Mouse (Mus musculus) embryonic fibroblast, embryonic 13.5 days (primary cell): ENCODE data around the gene 1810024B03Rik.

Source experiments
- CTCF ChIP-seq: IDR thresholded peaks from 2 replicates; pipeline ENCODE4 v1.5.1; 2011; ENCODE audit warnings: mild to moderate bottlenecking, control low read depth, low read length, moderate library complexity, borderline replicate concordance; ENCODE audit not compliant: insufficient read depth
- POLR2A ChIP-seq: IDR thresholded peaks from 2 replicates; pipeline ENCODE4 v1.6.1; 2011; ENCODE audit warnings: low read depth, mild to moderate bottlenecking, control low read depth, low read length, moderate library complexity

DNA sequence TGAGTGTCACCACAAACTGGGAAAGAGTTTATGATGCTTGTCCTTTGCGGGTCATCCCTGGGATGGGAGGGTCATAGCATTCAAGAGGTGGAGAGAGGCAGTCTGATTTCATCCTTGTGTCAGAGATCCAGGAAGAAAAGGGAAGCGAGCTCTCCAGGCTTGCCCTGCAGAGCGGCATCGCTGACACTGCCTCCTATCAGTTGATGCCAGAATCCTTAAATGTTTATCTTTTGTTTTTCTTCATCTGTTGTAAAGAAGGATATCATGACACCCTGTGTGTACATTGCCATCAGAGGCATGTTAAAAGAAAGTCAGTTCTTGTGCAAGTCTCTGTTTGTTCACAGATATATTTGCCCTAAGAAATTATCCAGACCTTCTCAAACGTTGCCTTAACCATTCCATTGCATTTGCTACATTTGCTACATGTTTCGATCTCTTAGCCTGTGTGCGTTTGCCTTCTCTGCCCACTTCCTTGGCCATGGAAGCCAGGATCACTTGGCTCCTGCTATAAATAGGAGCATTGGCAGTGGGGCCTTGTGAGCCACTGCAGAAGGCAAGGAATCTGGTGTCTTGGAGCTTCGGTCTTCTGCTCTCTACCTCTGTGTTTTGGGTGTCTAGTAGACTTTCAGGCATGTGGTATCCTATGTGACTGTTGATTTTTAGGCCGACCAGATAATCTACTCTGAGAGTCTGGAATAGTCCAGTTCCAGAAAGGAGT, 42.4 kb upstream of the 1810024B03Rik start:
- TF ChIP-seq POLR2A (no peak), CTCF (no peak)
